In genomic region chr2:25428442-25429236, GRCm38 (mm10) we compare ENCODE assay signal across 7 mouse cellular contexts. TPM values are rescaled to one million over a fixed set of nuclear protein-coding genes. Genes with fewer than 3 reads are reported as not detected.
DNase-seq lines count a peak whose midpoint lies in the region; ATAC-seq and TF ChIP-seq lines count a peak whose summit lies in the region.

Gene Abca2 (plus strand): TSS chr2:25428703.

- no peaks in the 10 kb centered on the region for H3K9me3 ChIP-seq in intestine, postnatal 0 days (ENCODE audit: control insufficient read depth)
- H3K9me3 ChIP-seq in midbrain, embryonic 12.5 days: no peaks in the 10 kb centered on the region

- no peak; the same call in 1 of the 2 replicates for TF ChIP-seq POLR2A in small intestine, adult 2 months (IDR thresholded peaks at IDR 0.05; ENCODE audit: low read depth, low read length)

- H3K27ac ChIP-seq in intestine, postnatal 0 days (ENCODE audit: low read depth, low read length): no peak within 1 kb of the TSS
- H3K27ac ChIP-seq in midbrain, embryonic 12.5 days (replicated peaks): peak within 1 kb of the TSS; percentile 85
- H3K27ac ChIP-seq in small intestine, adult 2 months (ENCODE audit: insufficient read depth, low read depth, low read length): no peak within 1 kb of the TSS

- H3K9ac ChIP-seq in intestine, postnatal 0 days (ENCODE audit: low read depth, low read length): peak within 1 kb of the TSS; percentile 38
- H3K9ac ChIP-seq in midbrain, embryonic 12.5 days (replicated peaks): peak within 1 kb of the TSS; percentile 87

- H3K4me3 ChIP-seq in intestine, postnatal 0 days (ENCODE audit: low read depth, low read length): peak within 1 kb of the TSS; percentile 60
- H3K4me3 ChIP-seq in midbrain, embryonic 12.5 days: peak within 1 kb of the TSS; percentile 78
- H3K4me3 ChIP-seq in small intestine, adult 2 months (ENCODE audit: low read depth, low read length): peak within 1 kb of the TSS; percentile 80

- peak within 1 kb of the TSS; percentile 97 for H3K4me2 ChIP-seq in intestine, postnatal 0 days (replicated peaks; ENCODE audit: low read depth)
- peak within 1 kb of the TSS; percentile 91 for H3K4me2 ChIP-seq in midbrain, embryonic 12.5 days (replicated peaks)

- no peaks in the 10 kb centered on the region for H3K36me3 ChIP-seq in intestine, postnatal 0 days (ENCODE audit: control insufficient read depth, insufficient read depth)
- H3K36me3 ChIP-seq in midbrain, embryonic 12.5 days: no peaks in the 10 kb centered on the region
- H3K36me3 ChIP-seq in small intestine, adult 2 months (ENCODE audit: control insufficient read depth, insufficient read depth, low read length): no peaks in the 10 kb centered on the region

- under 1% methylated on average over 66 of the region's 89 CpGs for WGBS in intestine, postnatal 0 days
- WGBS in midbrain, embryonic 12.5 days: under 1% methylated on average over 60 of the region's 89 CpGs
- WGBS in small intestine, adult 2 months: under 1% methylated on average over 89 of the region's 89 CpGs

- DNase-seq in adrenal gland, adult 8-10 months: peak; percentile 91
- DNase-seq in embryo, embryonic 9.5 days (ENCODE audit: extremely low spot score): peak; percentile 92
- no peak for DNase-seq in gonadal fat pad, adult 2 months (ENCODE audit: low read depth)
- peak; percentile 97 for DNase-seq in left cerebral cortex, postnatal 4 days

- H3K27me3 ChIP-seq in intestine, postnatal 0 days (replicated peaks; ENCODE audit: control insufficient read depth, insufficient read depth, low read length): peaks cover 9% of the 10 kb centered on the region; the same call in 1 of the 2 replicates
- peaks cover 49% of the 10 kb centered on the region for H3K27me3 ChIP-seq in midbrain, embryonic 12.5 days
- no peaks in the 10 kb centered on the region for H3K27me3 ChIP-seq in small intestine, adult 2 months (ENCODE audit: control insufficient read depth, insufficient read depth, low read length)

- intact Hi-C loops in left cerebral cortex, postnatal 4 days (cut with DNase I): no loop called here

- no peaks in the 10 kb centered on the region; the same call in 1 of the 2 replicates for H3K4me1 ChIP-seq in intestine, postnatal 0 days (replicated peaks; ENCODE audit: control insufficient read depth, insufficient read depth, low read length)
- peaks cover 22% of the 10 kb centered on the region for H3K4me1 ChIP-seq in midbrain, embryonic 12.5 days
- peaks cover under 1% of the 10 kb centered on the region for H3K4me1 ChIP-seq in small intestine, adult 2 months (ENCODE audit: control insufficient read depth, insufficient read depth, insufficient read length, low read length)

- peak; percentile 96 for TF ChIP-seq CTCF in intestine, postnatal 0 days (IDR thresholded peaks at IDR 0.05; ENCODE audit: low read depth)
- peak; percentile 94 for TF ChIP-seq CTCF in small intestine, adult 2 months (IDR thresholded peaks at IDR 0.05; ENCODE audit: extremely low read depth, insufficient read length, insufficient replicate concordance, low read depth, low read length)

- peak; percentile 84 for ATAC-seq in intestine, postnatal 0 days
- peak; percentile 88 for ATAC-seq in midbrain, embryonic 12.5 days (ENCODE audit: low FRiP score, low read depth)

RNA-seq across cellular contexts. Expression of gene Abca2, which starts in this region (rescaled TPM):
- total RNA-seq in adrenal gland, adult 8-10 months (2022): 10 to 100 TPM; 48.9 to 73.0 (median 57.5) TPM
- 187 and 437 TPM in 2 replicates for polyA plus RNA-seq in gonadal fat pad, adult 2 months (2012; rRNA removed)
- 1.1 and 1.3 TPM in 2 replicates for polyA plus RNA-seq in intestine, postnatal 0 days (2015; fragmentation: Nextera tagmentation; extraction: Ambion mirVana)
- total RNA-seq in left cerebral cortex, postnatal 4 days (2021): 10 to 100 TPM; 78.4 to 99.2 TPM
- polyA plus RNA-seq in midbrain, embryonic 12.5 days (2016; fragmentation: Nextera tagmentation; extraction: Ambion mirVana): 9.4 and 10.3 TPM in 2 replicates
- polyA plus RNA-seq in small intestine, adult 2 months (2012; rRNA removed): 15.0 and 18.5 TPM in 2 replicates
